Mouse (Mus musculus): ENCODE results near the gene Stoml1. TPM values are rescaled to one million over a fixed set of nuclear protein-coding genes. Genes with fewer than 3 reads are reported as not detected.

Gene Stoml1
- polyA plus RNA-seq, 1 experiment from 2014 or later, result 20.1 TPM

GRCm38 (mm10) chr9:58255704-58256685 is 3.0 kb downstream of the Stoml1 start:
- Histone ChIP-seq H3K4me1 (ENCODE audit: control insufficient read depth, insufficient read depth, low read length) (no peaks in the 10 kb centered on the region), H3K4me2 (ENCODE audit: low read depth, low read length) (no peak overlapping the region), H3K4me3 (ENCODE audit: low read depth, low read length) (no peak overlapping the region), H3K36me3 (replicated peaks; ENCODE audit: control insufficient read depth, insufficient read depth, low read depth, low read length) (no peaks in the 10 kb centered on the region; the same call in 1 of the 2 replicates), H3K27ac (replicated peaks; ENCODE audit: low read depth, low read length) (no peak overlapping the region), H3K27me3 (ENCODE audit: control insufficient read depth, insufficient read depth, low read length) (no peaks in the 10 kb centered on the region), H3K9me3 (replicated peaks; ENCODE audit: control insufficient read depth, low read length) (no peaks in the 10 kb centered on the region), H3K9ac (replicated peaks; ENCODE audit: low read length) (no peak overlapping the region)
- DNase-seq (ENCODE audit: low spot score) (no peak), ATAC-seq (replicated peaks; ENCODE audit: insufficient number of reproducible peaks, low FRiP score, low TSS enrichment, low read depth) (no peak)
- 88% methylated on average over 10 of the region's 10 CpGs for WGBS

DNA sequence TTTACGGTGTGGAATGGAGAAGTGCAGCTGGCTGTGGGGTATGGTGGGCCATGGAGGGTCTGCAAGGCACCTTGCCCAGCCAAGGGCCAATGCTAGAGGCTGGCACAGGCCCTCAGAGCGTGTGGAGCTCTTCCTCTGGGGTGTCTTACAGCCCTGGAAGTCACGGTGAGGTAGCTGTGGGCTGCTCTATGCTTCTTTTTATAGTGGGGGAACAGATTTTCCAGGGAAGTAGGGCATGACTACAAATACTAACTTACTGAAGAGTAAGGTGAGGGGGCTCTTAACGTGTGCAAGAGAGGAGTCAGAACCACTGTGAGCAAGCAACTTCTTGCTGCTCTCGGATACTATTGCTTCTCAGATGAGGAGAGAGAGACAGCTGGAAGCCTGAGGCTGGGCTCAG is 9.5 kb downstream of the Stoml1 start:
- H3K4me2 ChIP-seq (ENCODE audit: low read depth, low read length), result no peak overlapping the region
- no peaks in the 10 kb centered on the region for H3K9me3 ChIP-seq (replicated peaks; ENCODE audit: control insufficient read depth, low read length)
- H3K27ac ChIP-seq (replicated peaks; ENCODE audit: low read depth, low read length), result no peak overlapping the region
- H3K4me3 ChIP-seq (ENCODE audit: low read depth, low read length), result no peak overlapping the region
- 0 out of 2 replicates have a peak, but pooled peaks cover 3% of the 10 kb centered on the region for H3K4me1 ChIP-seq (ENCODE audit: control insufficient read depth, insufficient read depth, low read length)
- 94% methylated on average over 5 of the region's 5 CpGs for WGBS
- ATAC-seq (replicated peaks; ENCODE audit: insufficient number of reproducible peaks, low FRiP score, low TSS enrichment, low read depth) (no peak), DNase-seq (ENCODE audit: low spot score) (no peak)
- H3K9ac ChIP-seq (replicated peaks; ENCODE audit: low read length), result no peak overlapping the region
- H3K27me3 ChIP-seq (ENCODE audit: control insufficient read depth, insufficient read depth, low read length), result no peaks in the 10 kb centered on the region
- no peaks in the 10 kb centered on the region; the same call in 1 of the 2 replicates for H3K36me3 ChIP-seq (replicated peaks; ENCODE audit: control insufficient read depth, insufficient read depth, low read depth, low read length)

GRCm38 (mm10) chr9:58265368-58265767 is 12.4 kb downstream of the Stoml1 start:
- Histone ChIP-seq H3K4me3 (ENCODE audit: low read depth, low read length) (no peak overlapping the region), H3K36me3 (replicated peaks; ENCODE audit: control insufficient read depth, insufficient read depth, low read depth, low read length) (no peaks in the 10 kb centered on the region; the same call in 1 of the 2 replicates), H3K9me3 (replicated peaks; ENCODE audit: control insufficient read depth, low read length) (no peaks in the 10 kb centered on the region), H3K27ac (replicated peaks; ENCODE audit: low read depth, low read length) (no peak overlapping the region), H3K9ac (replicated peaks; ENCODE audit: low read length) (no peak overlapping the region), H3K4me1 (ENCODE audit: control insufficient read depth, insufficient read depth, low read length) (0 out of 2 replicates have a peak, but pooled peaks cover 3% of the 10 kb centered on the region), H3K4me2 (ENCODE audit: low read depth, low read length) (no peak overlapping the region), H3K27me3 (ENCODE audit: control insufficient read depth, insufficient read depth, low read length) (no peaks in the 10 kb centered on the region)
- WGBS, result 75% methylated on average over 3 of the region's 3 CpGs
- DNase-seq (ENCODE audit: low spot score) (no peak), ATAC-seq (replicated peaks; ENCODE audit: insufficient number of reproducible peaks, low FRiP score, low TSS enrichment, low read depth) (no peak)

GRCm38 (mm10) chr9:58266571-58267011 is 13.6 kb downstream of the Stoml1 start:
- Histone ChIP-seq H3K9me3 (replicated peaks; ENCODE audit: control insufficient read depth, low read length) (no peaks in the 10 kb centered on the region), H3K9ac (replicated peaks; ENCODE audit: low read length) (no peak overlapping the region), H3K4me1 (ENCODE audit: control insufficient read depth, insufficient read depth, low read length) (0 out of 2 replicates have a peak, but pooled peaks cover 3% of the 10 kb centered on the region), H3K4me2 (ENCODE audit: low read depth, low read length) (no peak overlapping the region), H3K27me3 (ENCODE audit: control insufficient read depth, insufficient read depth, low read length) (no peaks in the 10 kb centered on the region), H3K4me3 (ENCODE audit: low read depth, low read length) (no peak overlapping the region), H3K36me3 (replicated peaks; ENCODE audit: control insufficient read depth, insufficient read depth, low read depth, low read length) (no peaks in the 10 kb centered on the region; the same call in 1 of the 2 replicates), H3K27ac (replicated peaks; ENCODE audit: low read depth, low read length) (no peak overlapping the region)
- DNase-seq (ENCODE audit: low spot score) (peak; percentile 32), ATAC-seq (replicated peaks; ENCODE audit: insufficient number of reproducible peaks, low FRiP score, low TSS enrichment, low read depth) (no peak)
- 43% methylated on average over 4 of the region's 4 CpGs for WGBS

DNA sequence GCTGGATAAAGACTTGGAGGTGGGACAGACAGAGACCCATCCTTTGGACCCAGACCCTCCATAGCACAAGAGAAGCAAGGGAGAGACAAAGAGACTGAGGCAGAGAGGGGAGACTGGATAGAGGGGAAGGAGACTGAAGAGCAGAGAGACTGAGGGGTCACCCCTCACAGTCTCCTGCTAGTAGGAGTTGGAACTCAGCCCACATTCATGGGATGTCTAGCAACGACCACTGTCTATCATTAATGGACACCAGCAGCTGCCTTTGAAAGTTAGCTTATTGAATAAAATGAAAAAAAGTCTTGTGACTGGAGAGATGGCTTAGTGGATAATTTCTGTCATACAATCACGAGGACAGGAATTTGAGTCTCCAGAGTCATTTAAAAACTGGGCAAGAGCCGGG is 14.1 kb downstream of the Stoml1 start:
- Histone ChIP-seq H3K4me3 (ENCODE audit: low read depth, low read length) (no peak overlapping the region), H3K9me3 (replicated peaks; ENCODE audit: control insufficient read depth, low read length) (no peaks in the 10 kb centered on the region), H3K27me3 (ENCODE audit: control insufficient read depth, insufficient read depth, low read length) (no peaks in the 10 kb centered on the region), H3K36me3 (replicated peaks; ENCODE audit: control insufficient read depth, insufficient read depth, low read depth, low read length) (no peaks in the 10 kb centered on the region; the same call in 1 of the 2 replicates), H3K4me1 (ENCODE audit: control insufficient read depth, insufficient read depth, low read length) (0 out of 2 replicates have a peak, but pooled peaks cover 3% of the 10 kb centered on the region), H3K27ac (replicated peaks; ENCODE audit: low read depth, low read length) (no peak overlapping the region), H3K9ac (replicated peaks; ENCODE audit: low read length) (no peak overlapping the region), H3K4me2 (ENCODE audit: low read depth, low read length) (no peak overlapping the region)
- DNase-seq (ENCODE audit: low spot score) (no peak), ATAC-seq (replicated peaks; ENCODE audit: insufficient number of reproducible peaks, low FRiP score, low TSS enrichment, low read depth) (no peak)
- 81% methylated on average over 3 of the region's 3 CpGs for WGBS

GRCm38 (mm10) chr9:58268384-58269313 is 15.7 kb downstream of the Stoml1 start:
- 57% methylated on average over 12 of the region's 12 CpGs for WGBS
- H3K9ac ChIP-seq (replicated peaks; ENCODE audit: low read length), result no peak overlapping the region
- 0 out of 2 replicates have a peak, but pooled peaks cover 3% of the 10 kb centered on the region for H3K4me1 ChIP-seq (ENCODE audit: control insufficient read depth, insufficient read depth, low read length)
- H3K4me3 ChIP-seq (ENCODE audit: low read depth, low read length), result no peak overlapping the region
- no peak for ATAC-seq (replicated peaks; ENCODE audit: insufficient number of reproducible peaks, low FRiP score, low TSS enrichment, low read depth)
- H3K9me3 ChIP-seq (replicated peaks; ENCODE audit: control insufficient read depth, low read length), result no peaks in the 10 kb centered on the region
- DNase-seq (ENCODE audit: low spot score), result peak; percentile 84
- no peak overlapping the region for H3K27ac ChIP-seq (replicated peaks; ENCODE audit: low read depth, low read length)
- H3K4me2 ChIP-seq (ENCODE audit: low read depth, low read length), result no peak overlapping the region
- H3K27me3 ChIP-seq (ENCODE audit: control insufficient read depth, insufficient read depth, low read length), result no peaks in the 10 kb centered on the region
- H3K36me3 ChIP-seq (replicated peaks; ENCODE audit: control insufficient read depth, insufficient read depth, low read depth, low read length), result no peaks in the 10 kb centered on the region

DNA sequence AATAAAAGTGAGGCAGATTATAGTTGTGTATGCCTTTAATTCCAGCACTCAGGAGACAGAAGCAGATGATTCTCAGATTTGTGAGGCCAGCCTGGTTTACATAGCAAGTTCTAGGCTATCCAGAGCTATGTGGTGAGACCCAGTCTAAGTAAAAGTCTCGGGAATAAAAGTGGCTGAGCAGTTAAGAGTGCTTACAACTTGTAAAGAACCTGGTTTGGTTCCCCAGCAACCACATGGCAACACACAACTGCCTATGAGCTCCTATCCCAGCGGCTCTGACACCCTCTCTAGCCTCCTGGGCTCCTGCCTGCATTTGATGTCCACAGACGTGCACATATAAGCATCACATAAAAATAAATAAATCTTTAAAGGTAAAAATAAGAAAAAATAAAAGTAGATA is 17.1 kb downstream of the Stoml1 start:
- H3K4me2 ChIP-seq (ENCODE audit: low read depth, low read length), result no peak overlapping the region
- no peak overlapping the region for H3K4me3 ChIP-seq (ENCODE audit: low read depth, low read length)
- ATAC-seq (replicated peaks; ENCODE audit: insufficient number of reproducible peaks, low FRiP score, low TSS enrichment, low read depth), result no peak
- 67% methylated on average over 3 of the region's 3 CpGs for WGBS
- no peak overlapping the region for H3K27ac ChIP-seq (replicated peaks; ENCODE audit: low read depth, low read length)
- H3K9me3 ChIP-seq (replicated peaks; ENCODE audit: control insufficient read depth, low read length), result no peaks in the 10 kb centered on the region
- DNase-seq (ENCODE audit: low spot score), result no peak
- peaks cover 3% of the 10 kb centered on the region; the same call in 1 of the 2 replicates for H3K4me1 ChIP-seq (ENCODE audit: control insufficient read depth, insufficient read depth, low read length)
- no peaks in the 10 kb centered on the region for H3K27me3 ChIP-seq (ENCODE audit: control insufficient read depth, insufficient read depth, low read length)
- no peaks in the 10 kb centered on the region for H3K36me3 ChIP-seq (replicated peaks; ENCODE audit: control insufficient read depth, insufficient read depth, low read depth, low read length)
- no peak overlapping the region for H3K9ac ChIP-seq (replicated peaks; ENCODE audit: low read length)
